Mouse (Mus musculus): ENCODE measurements around the gene Prrt1.

DNA sequence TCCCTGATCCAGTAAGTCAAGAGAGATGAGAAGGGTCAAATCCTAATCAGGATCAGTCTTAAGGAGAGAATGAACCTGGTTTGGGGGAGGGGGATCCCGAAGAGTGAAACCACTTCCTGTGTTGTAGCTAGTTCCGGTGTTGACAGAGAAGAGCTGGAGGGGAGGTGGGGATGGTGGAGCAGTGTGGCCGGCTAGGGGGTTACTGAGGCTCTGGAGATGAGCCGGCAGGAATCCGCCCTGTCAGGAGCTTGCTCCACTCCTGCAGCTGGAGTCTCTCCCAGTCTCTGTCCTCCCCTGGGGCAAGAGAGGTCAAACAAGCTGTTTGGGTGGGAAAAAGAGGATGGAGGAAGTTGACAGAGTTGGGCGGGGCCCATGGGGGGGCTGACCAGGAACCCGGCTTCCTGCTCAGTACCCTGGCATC, 39.6 kb upstream of the Prrt1 start, which contains the start of gene Gpsm3:
- TF ChIP-seq CTCF (IDR thresholded peaks at IDR 0.05; ENCODE audit: low read depth, low read length) = no peak
- 0 out of 2 replicates have a peak, but pooled peaks have one; percentile 13 for TF ChIP-seq EP300 (IDR thresholded peaks at IDR 0.05; ENCODE audit: insufficient read depth, low read depth, low read length)
- no peak for TF ChIP-seq POLR2A (IDR thresholded peaks at IDR 0.05; ENCODE audit: insufficient read depth, low read length)

Data from ES-Bruce4 (cell line).